Mouse (Mus musculus) Muller cell, postnatal 12 days (primary cell): ENCODE results near the gene Pim3.
"Not testable (repeated sequence)": the region's sequence is repeated elsewhere in the genome, so short reads cannot be mapped to it uniquely, and the experiment has no call there.

Experiments
- DNase-seq: peaks from one replicate; pipeline ENCODE4 v3.0.0-alpha.2; 2015; ENCODE audit errors: inconsistent ontology term

Pim3 gene

GRCm38 (mm10) chr15:88861772-88862622 is at the start of gene Pim3:
Gene Pim3 (plus strand): TSS chr15:88862186.
- DNase-seq, result peak; percentile 100

GRCm38 (mm10) chr15:88813262-88813661 is 48.7 kb upstream of the Pim3 start:
- DNase-seq, result no peak

GRCm38 (mm10) chr15:88813873-88814272 is 48.1 kb upstream of the Pim3 start:
- DNase-seq, result not testable (repeated sequence)

- no peak for DNase-seq
Measured at GRCm38 (mm10) chr15:88814411-88815047, 47.5 kb upstream of the Pim3 start.

GRCm38 (mm10) chr15:88815196-88815700 is 46.7 kb upstream of the Pim3 start:
- DNase-seq, result no peak

- peak; percentile 100 for DNase-seq
Measured at GRCm38 (mm10) chr15:88819026-88819905, 42.7 kb upstream of the Pim3 start, which contains the start of the genes Alg12 and Creld2. Gene Alg12 (minus strand): TSS chr15:88819318. Gene Creld2 (plus strand): TSS chr15:88819646.

GRCm38 (mm10) chr15:88819906-88820303 is 42.1 kb upstream of the Pim3 start:
- DNase-seq, result peak; percentile 9

- DNase-seq, result no peak
Measured at GRCm38 (mm10) chr15:88821403-88821802, 40.6 kb upstream of the Pim3 start.

GRCm38 (mm10) chr15:88822513-88822912 is 39.5 kb upstream of the Pim3 start:
- DNase-seq, result no peak

GRCm38 (mm10) chr15:88823376-88823775 is 38.6 kb upstream of the Pim3 start:
- no peak for DNase-seq

GRCm38 (mm10) chr15:88827466-88827865 is 34.5 kb upstream of the Pim3 start:
- DNase-seq, result no peak

- DNase-seq, result peak; percentile 78
Measured at GRCm38 (mm10) chr15:88827991-88828799, 33.8 kb upstream of the Pim3 start.

GRCm38 (mm10) chr15:88828800-88829705 is 32.9 kb upstream of the Pim3 start:
- DNase-seq, result peak; percentile 69

- no peak for DNase-seq
Measured at GRCm38 (mm10) chr15:88829791-88830440, 32.1 kb upstream of the Pim3 start.

- no peak for DNase-seq
Measured at GRCm38 (mm10) chr15:88830696-88831095, 31.3 kb upstream of the Pim3 start.

GRCm38 (mm10) chr15:88831482-88831881 is 30.5 kb upstream of the Pim3 start:
- DNase-seq, result no peak

GRCm38 (mm10) chr15:88832536-88832935 is 29.4 kb upstream of the Pim3 start:
- no peak for DNase-seq

- no peak for DNase-seq
Measured at GRCm38 (mm10) chr15:88836031-88836430, 26.0 kb upstream of the Pim3 start.

GRCm38 (mm10) chr15:88836571-88836970 is 25.4 kb upstream of the Pim3 start:
- no peak for DNase-seq
